Mouse (Mus musculus) bone marrow, adult 2 months (tissue): ENCODE measurements around the gene Cbx2.

Experiments used
- CTCF ChIP-seq: fragments of 200-500 bp; IDR thresholded peaks from 2 replicates; pipeline ENCODE4 v1.5.1; 2011; ENCODE audit warnings: low read length, control low read depth; ENCODE audit not compliant: control insufficient read depth, insufficient read depth
- POLR2A ChIP-seq: fragments of 200-500 bp; IDR thresholded peaks from 2 replicates; pipeline ENCODE4 v1.6.1; 2011; ENCODE audit warnings: low read depth, mild to moderate bottlenecking, control low read depth, low read length, borderline replicate concordance; ENCODE audit not compliant: control insufficient read depth

- TF ChIP-seq POLR2A (no peak), CTCF (no peak)
These were observed 19.1 kb downstream of the Cbx2 start for GRCm38 (mm10) chr11:119041750-119042465.
